In genomic region chr11:32102976-32103375, GRCm38 (mm10) we compare ENCODE assay signal across 8 mouse cellular contexts.
DNase-seq lines count a peak whose midpoint lies in the region; ATAC-seq lines count a peak whose summit lies in the region.

No protein-coding gene starts in this region.

- H3K4me1 ChIP-seq in kidney, embryonic 16.5 days (ENCODE audit: insufficient read depth, low read length) = peaks cover 18% of the 10 kb centered on the region
- peaks cover 9% of the 10 kb centered on the region for H3K4me1 ChIP-seq in intestine, embryonic 16.5 days (ENCODE audit: control insufficient read depth, insufficient read depth, low read length)

- no peak for ATAC-seq in kidney, embryonic 16.5 days (ENCODE audit: low FRiP score, low TSS enrichment)
- ATAC-seq in intestine, embryonic 16.5 days = peak; percentile 47; the same call in 1 of the 2 replicates

- no peaks in the 10 kb centered on the region for H3K36me3 ChIP-seq in kidney, embryonic 16.5 days (ENCODE audit: insufficient read depth, low read length)
- H3K36me3 ChIP-seq in intestine, embryonic 16.5 days (ENCODE audit: control insufficient read depth, insufficient read depth, low read length) = no peaks in the 10 kb centered on the region

- 14% methylated on average over 12 of the region's 12 CpGs for WGBS in kidney, embryonic 16.5 days
- WGBS in intestine, embryonic 16.5 days = 16% methylated on average over 12 of the region's 12 CpGs

- no peak overlapping the region; the same call in 1 of the 2 replicates for H3K4me3 ChIP-seq in kidney, embryonic 16.5 days (ENCODE audit: low read length)
- no peak overlapping the region for H3K4me3 ChIP-seq in intestine, embryonic 16.5 days (ENCODE audit: low read length)

- H3K27ac ChIP-seq in kidney, embryonic 16.5 days (ENCODE audit: low read length) = no peak overlapping the region
- no peak overlapping the region for H3K27ac ChIP-seq in intestine, embryonic 16.5 days (ENCODE audit: low read length)

- peak overlapping the region; percentile 39; the same call in 1 of the 2 replicates for H3K9ac ChIP-seq in kidney, embryonic 16.5 days (replicated peaks; ENCODE audit: low read length)
- no peak overlapping the region for H3K9ac ChIP-seq in intestine, embryonic 16.5 days (ENCODE audit: low read depth, low read length)

- DNase-seq in kidney, adult 18-20 months = no peak
- peak; percentile 71 for DNase-seq in embryo, embryonic 11 days
- DNase-seq in neural tube, embryonic 10.5 days (ENCODE audit: extremely low spot score, low spot score) = peak; percentile 32
- DNase-seq in spleen, adult 18-20 months = no peak
- DNase-seq in layer of hippocampus, adult 8-10 months (ENCODE audit: low spot score in 2 of 2) = no peak
- DNase-seq in thymus, postnatal 25 days = no peak

- no peaks in the 10 kb centered on the region for H3K27me3 ChIP-seq in kidney, embryonic 16.5 days (ENCODE audit: insufficient read depth, low read length)
- H3K27me3 ChIP-seq in intestine, embryonic 16.5 days (replicated peaks; ENCODE audit: control insufficient read depth, insufficient read depth, low read length) = no peaks in the 10 kb centered on the region

- no peaks in the 10 kb centered on the region for H3K9me3 ChIP-seq in kidney, embryonic 16.5 days (ENCODE audit: low read length)
- H3K9me3 ChIP-seq in intestine, embryonic 16.5 days (ENCODE audit: control insufficient read depth, low read length) = no peaks in the 10 kb centered on the region

- H3K4me2 ChIP-seq in kidney, embryonic 16.5 days (replicated peaks; ENCODE audit: low read depth, low read length) = peak overlapping the region; percentile 34
- peak overlapping the region; percentile 37 for H3K4me2 ChIP-seq in intestine, embryonic 16.5 days (ENCODE audit: low read depth, low read length)

Comparison
In these comparisons a context has a peak if more than half of its experiments do, and no peak if none do; other contexts are left out.
1. DNase-seq: peak in embryo, embryonic 11 days (single experiment) and neural tube, embryonic 10.5 days (single experiment); none in kidney, adult 18-20 months (single experiment), spleen, adult 18-20 months (0 of 2), layer of hippocampus, adult 8-10 months (0 of 2) and thymus, postnatal 25 days (single experiment).